In the genomic region with DNA sequence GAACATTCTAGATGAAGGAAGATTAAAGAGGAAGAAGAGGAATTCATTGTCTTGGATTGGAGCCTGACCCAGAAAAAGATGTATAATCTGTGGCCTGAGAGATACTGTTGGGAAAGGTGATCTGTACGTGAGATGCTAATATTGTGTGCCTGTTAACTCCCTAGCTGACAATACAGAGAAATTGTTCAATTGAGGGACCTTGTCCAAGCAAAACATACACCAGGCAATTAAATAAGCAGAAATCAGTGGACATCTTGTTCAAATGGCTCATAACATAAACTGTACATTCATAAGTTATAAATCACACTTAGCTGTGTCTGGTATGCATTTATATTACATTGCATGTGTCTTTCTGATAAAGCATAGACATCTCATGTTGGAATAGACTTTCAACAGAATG, we compare ENCODE assay signal across 24 mouse cellular contexts.
"Had no signal": no experiment of that assay in that cellular context is flagged by ENCODE, and none has a peak within 500 bp of the region (broad histone marks: within the 10 kb centered on the region; RNA-seq: fewer than 3 reads in every experiment).

No protein-coding gene starts in this region.

- H3K27me3 ChIP-seq: embryonic facial prominence, embryonic 12.5 days; embryonic facial prominence, embryonic 13.5 days; embryonic facial prominence, embryonic 15.5 days; forebrain, embryonic 12.5 days; forebrain, embryonic 13.5 days; forebrain, embryonic 15.5 days had no signal

- H3K27ac ChIP-seq: embryonic facial prominence, embryonic 10.5 days; embryonic facial prominence, embryonic 12.5 days; embryonic facial prominence, embryonic 13.5 days; embryonic facial prominence, embryonic 15.5 days; forebrain, embryonic 10.5 days; forebrain, embryonic 12.5 days; forebrain, embryonic 13.5 days; forebrain, embryonic 15.5 days; gastrocnemius, adult 2 months; heart, adult 2 months had no signal

- H3K9ac ChIP-seq: embryonic facial prominence, embryonic 12.5 days; embryonic facial prominence, embryonic 13.5 days; embryonic facial prominence, embryonic 15.5 days; forebrain, embryonic 12.5 days; forebrain, embryonic 13.5 days; forebrain, embryonic 15.5 days; forebrain, postnatal 0 days had no signal

- H3K9me3 ChIP-seq: forebrain, embryonic 15.5 days had no signal

- DNase-seq: cerebellum, adult 8-10 months; cerebellum, adult 9-10 months; cerebellum, postnatal 36 days; embryo, embryonic 11 days; forebrain, postnatal 0 days; gastrocnemius, adult 2 months; gastrocnemius, postnatal 10 days; gastrocnemius, postnatal 14 days; gastrocnemius, postnatal 25 days; gastrocnemius, postnatal 36 days; heart, adult 11 months; heart, adult 18-20 months; heart, adult 2 months had no signal

- H3K4me2 ChIP-seq: embryonic facial prominence, embryonic 12.5 days; embryonic facial prominence, embryonic 13.5 days; embryonic facial prominence, embryonic 15.5 days; forebrain, embryonic 12.5 days; forebrain, embryonic 13.5 days; forebrain, embryonic 15.5 days had no signal

- H3K4me1 ChIP-seq: embryonic facial prominence, embryonic 10.5 days; forebrain, embryonic 10.5 days; forebrain, embryonic 12.5 days had no signal

- H3K4me3 ChIP-seq: embryonic facial prominence, embryonic 10.5 days; embryonic facial prominence, embryonic 12.5 days; embryonic facial prominence, embryonic 13.5 days; embryonic facial prominence, embryonic 15.5 days; erythroblast, embryonic 14.5 days; forebrain, embryonic 10.5 days; forebrain, embryonic 12.5 days; forebrain, embryonic 13.5 days; forebrain, embryonic 15.5 days; gastrocnemius, adult 2 months; heart, adult 2 months had no signal

- H3K36me3 ChIP-seq: embryonic facial prominence, embryonic 10.5 days; embryonic facial prominence, embryonic 12.5 days; embryonic facial prominence, embryonic 13.5 days; embryonic facial prominence, embryonic 15.5 days; forebrain, embryonic 10.5 days; forebrain, embryonic 12.5 days; forebrain, embryonic 15.5 days had no signal

- ATAC-seq: forebrain, embryonic 13.5 days; forebrain, embryonic 14.5 days; forebrain, embryonic 15.5 days; forebrain, embryonic 16.5 days; forebrain, postnatal 0 days had no signal
